ENCODE assay signal across 19 mouse cellular contexts in genomic region chr11:120829757-120830532, GRCm38 (mm10). TPM values are rescaled to one million over a fixed set of nuclear protein-coding genes. Genes with fewer than 3 reads are reported as not detected.
DNase-seq lines count a peak whose midpoint lies in the region; ATAC-seq and TF ChIP-seq lines count a peak whose summit lies in the region.
"Had no signal": no experiment of that assay in that cellular context is flagged by ENCODE, and none has a peak within 500 bp of the region (broad histone marks: within the 10 kb centered on the region; RNA-seq: fewer than 3 reads in every experiment).

No protein-coding gene starts in this region.

- H3K4me2 ChIP-seq in hindbrain, embryonic 14.5 days (replicated peaks) = no peak overlapping the region
- no peak overlapping the region for H3K4me2 ChIP-seq in liver, embryonic 12.5 days
- H3K4me2 ChIP-seq: intestine, embryonic 15.5 days had no signal

- TF ChIP-seq POLR2A in liver, adult 2 months (IDR thresholded peaks at IDR 0.05; ENCODE audit: extremely low read depth, insufficient read depth, low read length) = no peak

- H3K79me2 ChIP-seq in liver, adult 2 months (ENCODE audit: control insufficient read depth, insufficient read depth, low read length) = no peaks in the 10 kb centered on the region; the same call in 1 of the 2 replicates

- H3K27ac ChIP-seq in hindbrain, embryonic 10.5 days = peak overlapping the region; percentile 29; the same call in 1 of the 2 replicates
- no peak overlapping the region for H3K27ac ChIP-seq in hindbrain, embryonic 14.5 days
- peak overlapping the region; percentile 93 for H3K27ac ChIP-seq in liver, adult 2 months (replicated peaks; ENCODE audit: insufficient read depth, low read depth, low read length)
- H3K27ac ChIP-seq in liver, embryonic 12.5 days = no peak overlapping the region
- peak overlapping the region; percentile 55 for H3K27ac ChIP-seq in embryonic facial prominence, embryonic 10.5 days (replicated peaks)
- H3K27ac ChIP-seq: intestine, embryonic 15.5 days had no signal

- no peaks in the 10 kb centered on the region for H3K9me3 ChIP-seq in hindbrain, embryonic 10.5 days
- H3K9me3 ChIP-seq in hindbrain, embryonic 14.5 days (ENCODE audit: control insufficient read depth, low read length) = no peaks in the 10 kb centered on the region
- no peaks in the 10 kb centered on the region for H3K9me3 ChIP-seq in liver, embryonic 12.5 days (replicated peaks)
- H3K9me3 ChIP-seq in embryonic facial prominence, embryonic 10.5 days = no peaks in the 10 kb centered on the region
- H3K9me3 ChIP-seq: G1E; intestine, embryonic 15.5 days had no signal

- no peak for TF ChIP-seq CTCF in liver, adult 2 months (IDR thresholded peaks at IDR 0.05; ENCODE audit: low read depth, low read length)

- 88% methylated on average over 10 of the region's 10 CpGs for WGBS in hindbrain, embryonic 10.5 days
- WGBS in hindbrain, embryonic 14.5 days = 90% methylated on average over 10 of the region's 10 CpGs
- 89% methylated on average over 10 of the region's 10 CpGs for WGBS in liver, adult 2 months
- 81% methylated on average over 10 of the region's 10 CpGs for WGBS in liver, embryonic 12.5 days (ENCODE audit: insufficient replicate concordance)
- 86% methylated on average over 10 of the region's 10 CpGs for WGBS in embryonic facial prominence, embryonic 10.5 days

- H3K4me1 ChIP-seq in hindbrain, embryonic 10.5 days (replicated peaks) = peaks cover 69% of the 10 kb centered on the region
- H3K4me1 ChIP-seq in hindbrain, embryonic 14.5 days (replicated peaks; ENCODE audit: control insufficient read depth, insufficient read depth, low read length) = peaks cover 11% of the 10 kb centered on the region
- H3K4me1 ChIP-seq in liver, adult 2 months (ENCODE audit: control insufficient read depth, insufficient read depth, low read length) = peaks cover 30% of the 10 kb centered on the region
- peaks cover 30% of the 10 kb centered on the region for H3K4me1 ChIP-seq in liver, embryonic 12.5 days
- H3K4me1 ChIP-seq in embryonic facial prominence, embryonic 10.5 days = peaks cover 44% of the 10 kb centered on the region

- H3K9ac ChIP-seq in hindbrain, embryonic 14.5 days = no peak overlapping the region
- H3K9ac ChIP-seq in liver, adult 2 months (ENCODE audit: low read depth, low read length) = peak overlapping the region; percentile 69
- no peak overlapping the region for H3K9ac ChIP-seq in liver, embryonic 12.5 days
- H3K9ac ChIP-seq: intestine, embryonic 15.5 days had no signal

- ATAC-seq in hindbrain, embryonic 14.5 days (ENCODE audit: low FRiP score) = no peak
- ATAC-seq in liver, embryonic 12.5 days = no peak
- ATAC-seq: CD4-positive, CD25-positive, alpha-beta regulatory T cell, adult 4 months; forebrain, embryonic 14.5 days; intestine, embryonic 15.5 days had no signal

- H3K36me3 ChIP-seq in hindbrain, embryonic 10.5 days = peaks cover 9% of the 10 kb centered on the region; the same call in 1 of the 2 replicates
- no peaks in the 10 kb centered on the region for H3K36me3 ChIP-seq in hindbrain, embryonic 14.5 days (replicated peaks; ENCODE audit: control insufficient read depth, insufficient read depth)
- no peaks in the 10 kb centered on the region for H3K36me3 ChIP-seq in liver, adult 2 months (ENCODE audit: control insufficient read depth, insufficient read depth, low read length)
- 0 out of 2 replicates have a peak, but pooled peaks cover 4% of the 10 kb centered on the region for H3K36me3 ChIP-seq in liver, embryonic 12.5 days
- peaks cover 12% of the 10 kb centered on the region; the same call in 1 of the 2 replicates for H3K36me3 ChIP-seq in embryonic facial prominence, embryonic 10.5 days (replicated peaks)
- H3K36me3 ChIP-seq: intestine, embryonic 15.5 days had no signal

- no peaks in the 10 kb centered on the region for H3K27me3 ChIP-seq in hindbrain, embryonic 10.5 days (ENCODE audit: insufficient read depth, poor library complexity, severe bottlenecking)
- H3K27me3 ChIP-seq in hindbrain, embryonic 14.5 days (ENCODE audit: control insufficient read depth, insufficient read depth, low read length) = no peaks in the 10 kb centered on the region
- no peaks in the 10 kb centered on the region for H3K27me3 ChIP-seq in liver, adult 2 months (ENCODE audit: control insufficient read depth, insufficient read depth, low read length)
- 0 out of 2 replicates have a peak, but pooled peaks cover 4% of the 10 kb centered on the region for H3K27me3 ChIP-seq in liver, embryonic 12.5 days (replicated peaks)
- no peaks in the 10 kb centered on the region for H3K27me3 ChIP-seq in embryonic facial prominence, embryonic 10.5 days (replicated peaks; ENCODE audit: low read depth, poor library complexity, severe bottlenecking)
- H3K27me3 ChIP-seq: intestine, embryonic 15.5 days had no signal

- no peak overlapping the region for H3K4me3 ChIP-seq in hindbrain, embryonic 10.5 days
- no peak overlapping the region for H3K4me3 ChIP-seq in hindbrain, embryonic 14.5 days (replicated peaks; ENCODE audit: low read length)
- no peak overlapping the region for H3K4me3 ChIP-seq in liver, adult 2 months (ENCODE audit: insufficient read depth, low read depth, low read length)
- H3K4me3 ChIP-seq in liver, embryonic 12.5 days = no peak overlapping the region
- H3K4me3 ChIP-seq in embryonic facial prominence, embryonic 10.5 days = no peak overlapping the region
- H3K4me3 ChIP-seq: intestine, embryonic 15.5 days had no signal

- peak; percentile 11 for DNase-seq in cerebellum, adult 9-10 months
- no peak for DNase-seq in cerebellum, adult 8-10 months
- DNase-seq in hindbrain, embryonic 10.5 days (ENCODE audit: low spot score) = no peak
- no peak for DNase-seq in hindbrain, embryonic 14.5 days (ENCODE audit: low spot score)
- no peak for DNase-seq in liver, adult 2 months (ENCODE audit: extremely low read depth, low read depth, low spot score)
- no peak for DNase-seq in embryonic facial prominence, embryonic 10.5 days (ENCODE audit: low spot score)
- DNase-seq in left cerebral cortex, adult 11 months (ENCODE audit: low spot score) = no peak
- DNase-seq: adrenal gland, adult 8-10 months; B cell, adult 2 months; cerebellum, adult 2 months; cerebellum, postnatal 25 days; gastrocnemius, postnatal 10 days; heart, postnatal 10 days; heart, postnatal 4 days had no signal

RNA-seq across cellular contexts. Expression of gene Fasn, which starts 5.6 kb away (rescaled TPM):
- 131 TPM in 2 replicates for polyA plus RNA-seq in hindbrain, embryonic 10.5 days (2016; fragmentation: Nextera tagmentation; extraction: Ambion mirVana)
- polyA plus RNA-seq in hindbrain, embryonic 14.5 days (2014; fragmentation: Nextera tagmentation; extraction: Ambion mirVana) = 119 and 135 TPM in 2 replicates
- 198 and 203 TPM in 2 replicates for total RNA-seq in liver, adult 2 months (2014; rRNA removed)
- 639 and 935 TPM in 2 replicates for polyA plus RNA-seq in liver, adult 2 months (2012; rRNA removed)
- 35.9 and 40.3 TPM in 2 replicates for polyA plus RNA-seq in liver, embryonic 12.5 days (2016; fragmentation: Nextera tagmentation; extraction: Ambion mirVana)
- 121 and 132 TPM in 2 replicates for polyA plus RNA-seq in embryonic facial prominence, embryonic 10.5 days (2016; fragmentation: Nextera tagmentation; extraction: Ambion mirVana)

RNA-seq across cellular contexts. Expression of gene Dus1l, which starts 33.7 kb away (rescaled TPM):
- 95.4 and 97.1 TPM in 2 replicates for polyA plus RNA-seq in hindbrain, embryonic 10.5 days (2016; fragmentation: Nextera tagmentation; extraction: Ambion mirVana)
- polyA plus RNA-seq in hindbrain, embryonic 14.5 days (2014; fragmentation: Nextera tagmentation; extraction: Ambion mirVana) = 43.8 and 43.9 TPM in 2 replicates
- total RNA-seq in liver, adult 2 months (2014; rRNA removed) = 52.1 and 52.4 TPM in 2 replicates
- 69.7 and 70.6 TPM in 2 replicates for polyA plus RNA-seq in liver, adult 2 months (2012; rRNA removed)
- polyA plus RNA-seq in liver, embryonic 12.5 days (2016; fragmentation: Nextera tagmentation; extraction: Ambion mirVana) = 99.5 and 100.0 TPM in 2 replicates
- 96.6 and 101 TPM in 2 replicates for polyA plus RNA-seq in embryonic facial prominence, embryonic 10.5 days (2016; fragmentation: Nextera tagmentation; extraction: Ambion mirVana)

RNA-seq across cellular contexts. Expression of gene Gps1, which starts 45.9 kb away (rescaled TPM):
- 276 and 285 TPM in 2 replicates for polyA plus RNA-seq in hindbrain, embryonic 10.5 days (2016; fragmentation: Nextera tagmentation; extraction: Ambion mirVana)
- 288 and 307 TPM in 2 replicates for polyA plus RNA-seq in hindbrain, embryonic 14.5 days (2014; fragmentation: Nextera tagmentation; extraction: Ambion mirVana)
- total RNA-seq in liver, adult 2 months (2014; rRNA removed) = 81.9 and 89.7 TPM in 2 replicates
- 97.9 and 99.5 TPM in 2 replicates for polyA plus RNA-seq in liver, adult 2 months (2012; rRNA removed)
- polyA plus RNA-seq in liver, embryonic 12.5 days (2016; fragmentation: Nextera tagmentation; extraction: Ambion mirVana) = 128 and 135 TPM in 2 replicates
- polyA plus RNA-seq in embryonic facial prominence, embryonic 10.5 days (2016; fragmentation: Nextera tagmentation; extraction: Ambion mirVana) = 265 and 272 TPM in 2 replicates

RNA-seq across cellular contexts. Expression of gene Rfng, which starts 45.9 kb away (rescaled TPM):
- 46.4 and 63.7 TPM in 2 replicates for polyA plus RNA-seq in hindbrain, embryonic 10.5 days (2016; fragmentation: Nextera tagmentation; extraction: Ambion mirVana)
- 86.1 and 87.0 TPM in 2 replicates for polyA plus RNA-seq in hindbrain, embryonic 14.5 days (2014; fragmentation: Nextera tagmentation; extraction: Ambion mirVana)
- 3.1 and 5.7 TPM in 2 replicates for total RNA-seq in liver, adult 2 months (2014; rRNA removed)
- 25.1 and 28.3 TPM in 2 replicates for polyA plus RNA-seq in liver, adult 2 months (2012; rRNA removed)
- 22.4 and 22.9 TPM in 2 replicates for polyA plus RNA-seq in liver, embryonic 12.5 days (2016; fragmentation: Nextera tagmentation; extraction: Ambion mirVana)
- 40.0 and 42.1 TPM in 2 replicates for polyA plus RNA-seq in embryonic facial prominence, embryonic 10.5 days (2016; fragmentation: Nextera tagmentation; extraction: Ambion mirVana)

Comparison
In these comparisons a context has a peak if more than half of its experiments do, and no peak if none do; other contexts are left out.
1. H3K27ac ChIP-seq: peak in hindbrain, embryonic 10.5 days (single experiment), liver, adult 2 months (single experiment) and embryonic facial prominence, embryonic 10.5 days (single experiment); none in hindbrain, embryonic 14.5 days (single experiment) and liver, embryonic 12.5 days (single experiment).